Mouse (Mus musculus): ENCODE measurements at regions not wholly inside any gene's neighbourhood (a gene's known extent, or its start where the extent isn't known, plus 50 kb on each side); places are given as distances from the start of the nearest gene placed in this dataset.

DNA sequence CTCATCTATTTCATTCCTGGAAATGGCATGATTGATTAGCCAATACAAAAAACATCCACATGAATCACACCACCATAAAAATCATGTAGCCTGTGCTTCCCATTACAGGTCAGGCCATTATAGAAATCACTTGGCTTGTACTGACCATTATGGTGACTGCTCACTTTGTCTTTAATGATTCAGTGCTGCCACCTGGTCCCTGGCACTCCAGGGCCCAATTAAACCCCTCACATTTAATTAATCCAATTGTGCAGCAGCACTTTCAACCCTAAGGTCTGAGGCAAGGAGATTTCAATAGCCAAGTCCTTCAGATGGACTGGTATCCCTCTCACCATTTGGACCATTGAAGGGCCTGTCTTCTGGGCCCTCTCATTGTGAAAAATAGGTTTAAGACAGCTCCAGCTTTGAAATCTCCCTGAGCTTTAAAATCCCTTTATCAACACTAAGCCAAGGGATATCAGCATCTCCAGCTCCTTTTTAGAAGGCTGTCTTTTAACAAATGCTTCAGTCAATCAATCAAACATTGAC is 531.6 kb upstream of the Sema6d start:
- H3K4me3 ChIP-seq (ENCODE audit: low read length) = no peak overlapping the region
- no peaks in the 10 kb centered on the region for H3K27me3 ChIP-seq (ENCODE audit: control insufficient read depth, insufficient read depth, low read length)
- H3K9me3 ChIP-seq (replicated peaks; ENCODE audit: control insufficient read depth, low read length) = no peaks in the 10 kb centered on the region
- no peaks in the 10 kb centered on the region for H3K36me3 ChIP-seq (ENCODE audit: control insufficient read depth, insufficient read depth)
- no peaks in the 10 kb centered on the region for H3K4me1 ChIP-seq (ENCODE audit: control insufficient read depth, insufficient read depth, low read length)
- H3K4me2 ChIP-seq (ENCODE audit: low read depth, low read length) = no peak overlapping the region
- no peak for ATAC-seq (replicated peaks; ENCODE audit: extremely low read depth, insufficient read depth, low FRiP score)
- no peak overlapping the region for H3K9ac ChIP-seq (ENCODE audit: low read length)
- no peak overlapping the region for H3K27ac ChIP-seq (ENCODE audit: low read length)

Measured in heart, embryonic 16.5 days (tissue).